Mouse (Mus musculus): ENCODE data around the gene Pmm1. TPM values are rescaled to one million over a fixed set of nuclear protein-coding genes. Genes with fewer than 3 reads are reported as not detected.

Pmm1 gene
- polyA plus RNA-seq, 1 experiment from 2014 or later = 40.6 TPM

DNA sequence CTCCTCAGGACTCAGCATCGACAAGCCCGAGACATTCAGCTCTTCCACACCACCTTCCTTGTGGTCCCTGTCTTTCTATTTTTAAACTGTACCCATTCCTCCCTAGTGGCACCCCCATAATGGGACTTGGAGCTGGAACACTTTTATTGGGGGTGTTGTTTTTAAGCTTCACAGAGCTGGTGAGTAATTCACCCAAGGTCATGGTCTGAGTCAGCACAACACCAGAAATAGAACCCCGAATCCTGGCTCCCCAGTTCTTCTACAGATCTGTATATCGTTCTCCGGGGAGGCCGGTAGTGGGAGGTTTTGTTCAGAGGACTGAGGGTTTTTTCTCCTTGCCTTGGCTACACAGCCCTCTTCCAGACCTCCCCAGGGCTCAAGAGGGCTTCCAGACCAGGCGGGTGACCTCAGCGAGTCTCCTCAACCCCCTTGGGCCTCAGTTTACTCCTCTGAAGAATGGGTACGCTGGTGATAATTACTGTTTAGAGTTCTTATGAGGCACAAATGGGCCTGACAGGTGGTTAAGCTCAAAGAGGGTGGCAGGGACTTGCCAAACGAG lies 21.5 kb downstream of the Pmm1 start:
- no peak for ATAC-seq (replicated peaks; ENCODE audit: low FRiP score)
- H3K4me3 ChIP-seq (ENCODE audit: low read depth, low read length) = no peak overlapping the region
- no peaks in the 10 kb centered on the region for H3K9me3 ChIP-seq (ENCODE audit: control insufficient read depth, low read length)
- H3K9ac ChIP-seq (ENCODE audit: low read depth, low read length) = no peak overlapping the region
- no peaks in the 10 kb centered on the region for H3K36me3 ChIP-seq (ENCODE audit: control insufficient read depth, insufficient read depth, low read length)
- H3K4me2 ChIP-seq = no peak overlapping the region
- H3K27ac ChIP-seq (ENCODE audit: low read depth, low read length) = no peak overlapping the region
- H3K27me3 ChIP-seq (replicated peaks; ENCODE audit: control insufficient read depth, insufficient read depth, low read length) = peaks cover 15% of the 10 kb centered on the region; the same call in 1 of the 2 replicates
- no peak for DNase-seq (ENCODE audit: low spot score)
- WGBS = 85% methylated on average over 10 of the region's 10 CpGs
- H3K4me1 ChIP-seq (replicated peaks; ENCODE audit: control insufficient read depth, insufficient read depth, low read length) = peaks cover 19% of the 10 kb centered on the region

DNA sequence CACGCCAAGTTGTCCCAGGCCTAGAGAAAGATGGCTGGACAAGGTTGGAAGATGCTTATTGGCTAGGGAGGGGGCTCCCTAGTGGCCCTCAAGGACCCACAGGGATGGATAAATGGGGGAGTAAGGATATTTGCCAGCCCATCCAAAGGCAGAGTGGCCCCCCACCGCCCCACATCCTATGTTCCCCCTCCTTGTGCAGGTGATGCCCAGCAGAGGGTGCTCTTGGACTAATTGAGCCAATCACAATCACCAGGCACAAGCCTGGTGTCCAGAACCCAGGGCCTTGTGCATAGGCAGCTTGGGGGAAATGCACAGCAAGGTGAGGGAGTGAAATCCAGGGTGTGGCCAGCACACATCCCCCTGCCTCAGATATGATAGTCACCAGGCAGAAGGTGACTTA lies 22.5 kb downstream of the Pmm1 start:
- DNase-seq (ENCODE audit: low spot score) = no peak
- WGBS = 27% methylated on average over 2 of the region's 2 CpGs
- no peak; the same call in 1 of the 2 replicates for ATAC-seq (replicated peaks; ENCODE audit: low FRiP score)

DNA sequence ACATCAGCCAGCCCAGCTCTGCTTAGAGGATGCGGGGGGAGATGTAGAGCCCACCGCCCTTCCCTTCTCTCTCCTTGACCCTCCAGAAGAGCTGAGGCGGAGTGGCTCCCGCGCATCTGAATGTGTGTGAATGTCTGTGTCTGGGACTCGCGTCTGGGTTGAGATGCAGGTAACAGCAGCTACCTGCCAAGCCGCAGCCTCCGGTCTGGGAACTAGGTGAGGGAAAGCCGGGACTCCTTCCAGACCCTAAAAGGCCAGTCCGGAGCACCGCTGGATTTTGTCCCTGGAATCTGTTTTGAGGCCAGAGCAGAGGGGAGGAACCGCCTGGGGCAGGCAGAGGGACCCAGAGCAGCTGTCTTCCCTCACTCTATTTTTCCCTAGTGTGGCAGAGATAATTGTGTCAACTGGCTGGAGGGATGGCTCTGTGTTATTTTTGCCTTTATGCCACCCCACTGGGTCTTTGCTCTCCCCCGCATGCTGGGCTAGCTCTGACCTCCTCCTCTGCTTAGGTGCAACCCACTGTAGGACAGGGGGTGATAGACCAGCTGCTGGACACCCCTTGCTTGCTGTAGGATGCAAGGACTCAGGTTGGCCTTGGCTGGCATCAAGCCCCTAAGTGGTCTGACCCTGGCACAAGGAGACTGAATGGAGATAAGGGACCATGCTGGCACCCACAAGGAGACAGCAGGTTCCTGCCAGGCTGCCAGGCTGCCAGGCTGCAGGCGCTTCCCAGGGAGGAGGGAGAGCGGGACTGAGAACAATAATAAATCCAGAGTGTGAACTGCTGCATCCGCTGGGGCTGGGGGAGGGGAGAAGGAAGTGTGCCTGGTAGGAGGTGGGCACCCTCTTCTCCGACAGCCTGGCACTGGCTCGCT lies 23.4 kb downstream of the Pmm1 start:
- H3K4me2 ChIP-seq = peak overlapping the region; percentile 55
- peaks cover 12% of the 10 kb centered on the region for H3K4me1 ChIP-seq (replicated peaks; ENCODE audit: control insufficient read depth, insufficient read depth, low read length)
- no peaks in the 10 kb centered on the region for H3K36me3 ChIP-seq (ENCODE audit: control insufficient read depth, insufficient read depth, low read length)
- no peak overlapping the region for H3K27ac ChIP-seq (ENCODE audit: low read depth, low read length)
- H3K27me3 ChIP-seq (replicated peaks; ENCODE audit: control insufficient read depth, insufficient read depth, low read length) = peaks cover 15% of the 10 kb centered on the region; the same call in 1 of the 2 replicates
- ATAC-seq (replicated peaks; ENCODE audit: low FRiP score) (no peak), DNase-seq (ENCODE audit: low spot score) (no peak)
- no peaks in the 10 kb centered on the region for H3K9me3 ChIP-seq (ENCODE audit: control insufficient read depth, low read length)
- peak overlapping the region; percentile 38 for H3K4me3 ChIP-seq (ENCODE audit: low read depth, low read length)
- WGBS = 16% methylated on average over 19 of the region's 19 CpGs
- H3K9ac ChIP-seq (ENCODE audit: low read depth, low read length) = peak overlapping the region; percentile 30; the same call in 1 of the 2 replicates

More for the DNA sequence above, 22.5 kb downstream of the Pmm1 start:
- H3K4me1 ChIP-seq (replicated peaks; ENCODE audit: control insufficient read depth, insufficient read depth, low read length) = peaks cover 17% of the 10 kb centered on the region
- H3K4me3 ChIP-seq (ENCODE audit: low read depth, low read length) = no peak overlapping the region
- H3K27me3 ChIP-seq (replicated peaks; ENCODE audit: control insufficient read depth, insufficient read depth, low read length) = peaks cover 15% of the 10 kb centered on the region; the same call in 1 of the 2 replicates
- H3K9me3 ChIP-seq (ENCODE audit: control insufficient read depth, low read length) = no peaks in the 10 kb centered on the region
- H3K9ac ChIP-seq (ENCODE audit: low read depth, low read length) = no peak overlapping the region
- no peaks in the 10 kb centered on the region for H3K36me3 ChIP-seq (ENCODE audit: control insufficient read depth, insufficient read depth, low read length)
- no peak overlapping the region for H3K27ac ChIP-seq (ENCODE audit: low read depth, low read length)
- no peak overlapping the region for H3K4me2 ChIP-seq

DNA sequence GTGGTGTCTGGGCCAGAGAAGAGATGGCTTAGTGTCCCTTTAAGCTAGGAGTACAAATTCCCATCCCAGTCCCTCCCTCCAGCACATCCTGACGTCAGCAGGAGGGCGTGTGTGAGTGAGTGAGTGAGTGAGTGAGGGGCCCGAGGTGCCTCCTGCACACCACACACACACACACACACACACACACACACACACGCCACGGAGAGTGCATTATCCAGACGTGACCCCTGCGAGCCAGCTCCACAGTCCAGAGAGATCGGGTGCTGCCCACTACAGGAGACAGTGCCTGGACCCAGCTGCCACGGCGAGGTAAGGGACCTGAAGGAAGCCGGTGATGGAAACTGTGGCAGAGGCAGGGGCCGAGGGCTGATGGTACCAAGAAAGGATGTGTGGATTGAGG lies 24.1 kb downstream of the Pmm1 start, which contains the start of gene Csdc2:
TSS of gene Csdc2 (plus strand) at position 81 of the 400 bp plus-strand sequence.
- Histone ChIP-seq H3K9ac (ENCODE audit: low read depth, low read length) (peak within 1 kb of the TSS; percentile 30; the same call in 1 of the 2 replicates), H3K9me3 (ENCODE audit: control insufficient read depth, low read length) (no peaks in the 10 kb centered on the region), H3K27me3 (replicated peaks; ENCODE audit: control insufficient read depth, insufficient read depth, low read length) (peaks cover 15% of the 10 kb centered on the region; the same call in 1 of the 2 replicates), H3K27ac (ENCODE audit: low read depth, low read length) (no peak within 1 kb of the TSS), H3K4me3 (ENCODE audit: low read depth, low read length) (peak within 1 kb of the TSS; percentile 38), H3K4me2 (peak within 1 kb of the TSS; percentile 55), H3K4me1 (replicated peaks; ENCODE audit: control insufficient read depth, insufficient read depth, low read length) (peaks cover 9% of the 10 kb centered on the region), H3K36me3 (ENCODE audit: control insufficient read depth, insufficient read depth, low read length) (no peaks in the 10 kb centered on the region)
- DNase-seq (ENCODE audit: low spot score) (no peak), ATAC-seq (replicated peaks; ENCODE audit: low FRiP score) (0 out of 2 replicates have a peak, but pooled peaks have one; percentile 14)
- WGBS = 3% methylated on average over 12 of the region's 12 CpGs

DNA sequence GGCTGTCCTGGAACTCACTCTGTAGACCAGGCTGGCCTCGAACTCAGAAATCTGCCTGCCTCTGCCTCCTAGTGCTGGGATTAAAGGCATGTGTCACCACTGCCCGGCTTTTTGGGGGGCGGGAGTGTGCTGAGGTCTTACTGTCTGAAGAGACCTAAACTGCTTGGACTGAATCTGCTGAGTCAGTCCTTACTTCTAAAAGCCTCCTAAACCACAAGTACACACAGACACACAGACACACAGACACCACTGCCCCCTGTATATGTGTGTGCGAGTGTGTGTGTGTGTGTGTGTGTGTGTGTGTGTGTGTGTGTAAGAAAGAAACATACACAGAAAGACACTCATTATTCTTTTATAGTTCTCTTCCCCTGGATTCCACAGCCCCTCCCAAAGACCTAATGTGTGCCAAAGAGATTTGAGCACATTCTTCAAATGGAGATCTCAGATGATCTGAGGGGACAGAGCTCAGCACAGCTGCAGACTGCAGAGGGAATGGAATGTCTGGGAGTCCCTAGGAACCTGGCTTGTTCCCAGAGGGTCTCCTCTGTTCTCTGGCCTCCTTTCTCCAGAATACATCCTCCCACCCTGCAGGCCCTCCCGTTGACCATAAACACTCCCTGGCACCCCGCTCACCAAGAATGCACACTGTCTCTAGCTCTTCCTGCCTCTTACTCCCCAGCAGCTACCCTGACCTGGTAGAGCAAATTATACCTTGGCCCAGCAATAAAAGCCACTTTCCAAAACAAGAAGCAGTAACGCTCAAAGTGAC lies 24.7 kb downstream of the Pmm1 start:
- WGBS = 47% methylated on average over 7 of the region's 7 CpGs
- H3K27ac ChIP-seq (ENCODE audit: low read depth, low read length) = no peak overlapping the region
- H3K36me3 ChIP-seq (ENCODE audit: control insufficient read depth, insufficient read depth, low read length) = no peaks in the 10 kb centered on the region

DNA sequence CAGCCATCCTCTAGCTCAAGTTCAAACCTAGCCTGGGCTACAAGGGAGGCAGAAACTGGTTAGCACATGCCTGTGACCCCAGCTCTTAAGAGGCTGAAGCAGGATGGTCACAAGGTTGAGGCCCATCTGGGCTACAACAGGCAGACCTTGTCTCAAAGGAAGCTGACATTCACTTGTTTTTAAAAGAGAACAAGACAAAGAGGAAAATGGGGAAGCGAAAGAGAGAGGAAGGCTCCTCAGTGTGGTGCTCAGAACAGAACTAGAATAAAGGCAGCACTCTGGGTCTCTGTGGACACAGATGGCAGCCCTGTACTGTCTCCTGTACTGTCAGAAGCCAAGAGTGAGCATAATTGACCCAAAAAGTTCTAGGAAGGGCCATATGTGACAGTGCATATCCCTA lies 26.7 kb downstream of the Pmm1 start:
- DNase-seq (ENCODE audit: low spot score) = no peak
- peaks cover 15% of the 10 kb centered on the region; the same call in 1 of the 2 replicates for H3K27me3 ChIP-seq (replicated peaks; ENCODE audit: control insufficient read depth, insufficient read depth, low read length)
- no peaks in the 10 kb centered on the region for H3K9me3 ChIP-seq (ENCODE audit: control insufficient read depth, low read length)
- H3K36me3 ChIP-seq (ENCODE audit: control insufficient read depth, insufficient read depth, low read length) = no peaks in the 10 kb centered on the region
- H3K4me1 ChIP-seq (replicated peaks; ENCODE audit: control insufficient read depth, insufficient read depth, low read length) = peaks cover 9% of the 10 kb centered on the region; the same call in 1 of the 2 replicates
- H3K9ac ChIP-seq (ENCODE audit: low read depth, low read length) = no peak overlapping the region
- ATAC-seq (replicated peaks; ENCODE audit: low FRiP score) = no peak
- H3K27ac ChIP-seq (ENCODE audit: low read depth, low read length) = no peak overlapping the region
- no peak overlapping the region for H3K4me3 ChIP-seq (ENCODE audit: low read depth, low read length)
- no peak overlapping the region for H3K4me2 ChIP-seq
- WGBS = 88% methylated on average over 1 of the region's 1 CpGs

More for the DNA sequence above, 24.7 kb downstream of the Pmm1 start:
- Histone ChIP-seq H3K4me2 (peak overlapping the region; percentile 55), H3K9me3 (ENCODE audit: control insufficient read depth, low read length) (no peaks in the 10 kb centered on the region), H3K27me3 (replicated peaks; ENCODE audit: control insufficient read depth, insufficient read depth, low read length) (peaks cover 15% of the 10 kb centered on the region; the same call in 1 of the 2 replicates), H3K9ac (ENCODE audit: low read depth, low read length) (no peak overlapping the region), H3K4me3 (ENCODE audit: low read depth, low read length) (no peak overlapping the region), H3K4me1 (replicated peaks; ENCODE audit: control insufficient read depth, insufficient read depth, low read length) (peaks cover 9% of the 10 kb centered on the region)
- ATAC-seq (replicated peaks; ENCODE audit: low FRiP score) = no peak
- DNase-seq (ENCODE audit: low spot score) = no peak

DNA sequence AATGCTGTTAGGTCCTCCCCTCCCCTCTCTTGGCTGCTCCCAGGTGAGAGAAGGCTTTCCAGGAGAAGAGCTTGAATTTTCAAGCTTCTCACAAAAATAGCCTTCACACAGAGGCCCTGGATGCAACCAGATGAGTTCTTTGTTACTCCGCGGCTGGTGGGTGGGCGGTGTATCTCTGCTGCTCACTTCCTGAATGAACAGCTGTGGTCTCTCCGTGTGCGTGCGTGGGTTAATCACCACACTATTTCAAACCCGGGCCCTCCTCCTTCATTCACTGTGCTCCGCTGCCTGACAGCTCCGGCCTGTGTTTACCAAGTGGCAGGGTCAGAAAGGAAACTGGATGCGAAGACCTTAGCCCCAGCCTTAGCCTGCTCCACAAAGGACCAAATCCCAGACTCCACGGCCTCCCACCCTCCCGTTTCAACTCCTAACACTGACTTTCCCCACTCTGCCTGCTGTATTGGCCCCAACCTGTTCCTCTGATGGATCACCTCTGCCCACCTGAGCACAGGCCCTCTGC lies 27.7 kb downstream of the Pmm1 start:
- peaks cover 9% of the 10 kb centered on the region; the same call in 1 of the 2 replicates for H3K4me1 ChIP-seq (replicated peaks; ENCODE audit: control insufficient read depth, insufficient read depth, low read length)
- DNase-seq (ENCODE audit: low spot score) = no peak
- H3K4me2 ChIP-seq = no peak overlapping the region
- ATAC-seq (replicated peaks; ENCODE audit: low FRiP score) = no peak
- H3K27me3 ChIP-seq (replicated peaks; ENCODE audit: control insufficient read depth, insufficient read depth, low read length) = peaks cover 13% of the 10 kb centered on the region; the same call in 1 of the 2 replicates
- no peak overlapping the region for H3K27ac ChIP-seq (ENCODE audit: low read depth, low read length)
- no peaks in the 10 kb centered on the region for H3K36me3 ChIP-seq (ENCODE audit: control insufficient read depth, insufficient read depth, low read length)
- H3K9me3 ChIP-seq (ENCODE audit: control insufficient read depth, low read length) = no peaks in the 10 kb centered on the region
- no peak overlapping the region for H3K9ac ChIP-seq (ENCODE audit: low read depth, low read length)
- WGBS = 35% methylated on average over 12 of the region's 12 CpGs
- H3K4me3 ChIP-seq (ENCODE audit: low read depth, low read length) = no peak overlapping the region

DNA sequence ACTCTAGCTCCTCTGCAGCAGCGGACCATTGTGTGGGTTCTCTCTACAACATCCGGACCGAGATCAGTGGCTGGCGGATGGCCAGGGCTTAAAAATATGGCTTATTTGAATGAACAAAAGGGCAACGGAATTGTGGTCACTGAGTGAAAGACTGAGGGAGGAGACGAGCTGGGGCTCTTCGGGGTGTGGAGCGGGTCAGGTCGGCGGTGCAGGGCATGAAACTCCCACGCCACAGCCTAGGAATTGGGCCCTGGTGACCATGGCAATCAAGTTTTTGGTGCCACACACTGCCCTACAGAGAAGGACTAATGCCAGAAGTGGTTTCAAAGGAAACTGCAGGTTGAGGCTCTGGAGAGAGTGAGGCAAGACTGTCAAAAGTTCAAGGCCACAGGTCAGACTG lies 32.5 kb downstream of the Pmm1 start:
- H3K9me3 ChIP-seq (ENCODE audit: control insufficient read depth, low read length) = no peaks in the 10 kb centered on the region
- 73% methylated on average over 11 of the region's 11 CpGs for WGBS
- peaks cover 21% of the 10 kb centered on the region for H3K4me1 ChIP-seq (replicated peaks; ENCODE audit: control insufficient read depth, insufficient read depth, low read length)
- ATAC-seq (replicated peaks; ENCODE audit: low FRiP score) (no peak), DNase-seq (ENCODE audit: low spot score) (no peak)
- H3K27ac ChIP-seq (ENCODE audit: low read depth, low read length) = no peak overlapping the region
- no peak overlapping the region for H3K9ac ChIP-seq (ENCODE audit: low read depth, low read length)
- no peak overlapping the region for H3K4me2 ChIP-seq
- peaks cover 2% of the 10 kb centered on the region; the same call in 1 of the 2 replicates for H3K36me3 ChIP-seq (ENCODE audit: control insufficient read depth, insufficient read depth, low read length)
- H3K4me3 ChIP-seq (ENCODE audit: low read depth, low read length) = no peak overlapping the region
- H3K27me3 ChIP-seq (replicated peaks; ENCODE audit: control insufficient read depth, insufficient read depth, low read length) = no peaks in the 10 kb centered on the region
